17 mouse cellular contexts compared by ENCODE assay signal in genomic region chr5:30159601-30160000, GRCm38 (mm10). TPM values are rescaled to one million over a fixed set of nuclear protein-coding genes. Genes with fewer than 3 reads are reported as not detected.
DNase-seq lines count a peak whose midpoint lies in the region; ATAC-seq and TF ChIP-seq lines count a peak whose summit lies in the region.
"Had no signal": no experiment of that assay in that cellular context is flagged by ENCODE, and none has a peak within 500 bp of the region (broad histone marks: within the 10 kb centered on the region; RNA-seq: fewer than 3 reads in every experiment).

No protein-coding gene starts in this region.

- H3K36me3 ChIP-seq in heart, embryonic 16.5 days (ENCODE audit: control insufficient read depth, insufficient read depth): no peaks in the 10 kb centered on the region
- H3K36me3 ChIP-seq in thymus, adult 2 months (ENCODE audit: control insufficient read depth, insufficient read depth, low read length): no peaks in the 10 kb centered on the region; the same call in 1 of the 2 replicates
- H3K36me3 ChIP-seq: hindbrain, embryonic 10.5 days; neural tube, embryonic 15.5 days had no signal

- TF ChIP-seq CTCF in thymus, adult 2 months (IDR thresholded peaks at IDR 0.05; ENCODE audit: borderline replicate concordance, control insufficient read depth, extremely low read depth, insufficient read depth, low read length, poor library complexity): no peak

- H3K4me2 ChIP-seq in heart, embryonic 16.5 days (ENCODE audit: low read depth, low read length): peak overlapping the region; percentile 34; the same call in 1 of the 2 replicates
- H3K4me2 ChIP-seq: limb, embryonic 15.5 days; lung, embryonic 14.5 days; neural tube, embryonic 15.5 days had no signal

- peak; percentile 28 to 52 for DNase-seq in cerebellum, adult 18-20 months
- DNase-seq in cerebellum, adult 11 months: no peak
- peak; percentile 21 for DNase-seq in layer of hippocampus, adult 9-11 months
- DNase-seq in layer of hippocampus, adult 9-10 months (ENCODE audit: low spot score): no peak
- DNase-seq in cerebellum, postnatal 25 days: peak; percentile 45 to 62
- DNase-seq in natural killer cell, adult 2 months (ENCODE audit: low spot score in 2 of 2): no peak
- DNase-seq in thymus, adult 2 months: no peak
- DNase-seq: adrenal gland, adult 2 months; kidney, postnatal 25 days; lung, embryonic 14.5 days; retina, postnatal 1 day had no signal

- peaks cover 24% of the 10 kb centered on the region for H3K4me1 ChIP-seq in heart, embryonic 16.5 days (ENCODE audit: control insufficient read depth, insufficient read depth, low read length)
- H3K4me1 ChIP-seq in thymus, adult 2 months (replicated peaks; ENCODE audit: control insufficient read depth, insufficient read depth, low read length): no peaks in the 10 kb centered on the region

- no peak for TF ChIP-seq POLR2A in thymus, adult 2 months (IDR thresholded peaks at IDR 0.05; ENCODE audit: control insufficient read depth, extremely low read depth, insufficient read depth, low read length, poor library complexity)

- ATAC-seq in heart, embryonic 16.5 days (replicated peaks; ENCODE audit: extremely low read depth, insufficient read depth, low FRiP score): no peak
- ATAC-seq: inflammation-experienced regulatory T-cells, adult 6 months had no signal

- H3K4me3 ChIP-seq in heart, embryonic 16.5 days (ENCODE audit: low read length): no peak overlapping the region
- no peak overlapping the region for H3K4me3 ChIP-seq in thymus, adult 2 months (ENCODE audit: control insufficient read depth, insufficient read depth, low read length)
- H3K4me3 ChIP-seq: hindbrain, embryonic 10.5 days; limb, embryonic 15.5 days; neural tube, embryonic 15.5 days had no signal

- 35% methylated on average over 6 of the region's 6 CpGs for WGBS in heart, embryonic 16.5 days
- WGBS in thymus, adult 2 months: 91% methylated on average over 6 of the region's 6 CpGs

- no peaks in the 10 kb centered on the region for H3K27me3 ChIP-seq in heart, embryonic 16.5 days (ENCODE audit: control insufficient read depth, insufficient read depth, low read length)
- no peaks in the 10 kb centered on the region for H3K27me3 ChIP-seq in thymus, adult 2 months (ENCODE audit: control insufficient read depth, insufficient read depth, low read length)
- H3K27me3 ChIP-seq: limb, embryonic 15.5 days; neural tube, embryonic 15.5 days had no signal

- no peaks in the 10 kb centered on the region for H3K9me3 ChIP-seq in heart, embryonic 16.5 days (replicated peaks; ENCODE audit: control insufficient read depth, low read length)
- H3K9me3 ChIP-seq: hindbrain, embryonic 10.5 days; limb, embryonic 15.5 days; neural tube, embryonic 15.5 days had no signal

- H3K27ac ChIP-seq in heart, embryonic 16.5 days (ENCODE audit: low read length): no peak overlapping the region
- H3K27ac ChIP-seq in thymus, adult 2 months (ENCODE audit: control insufficient read depth, insufficient read depth, low read length): no peak overlapping the region
- H3K27ac ChIP-seq: hindbrain, embryonic 10.5 days; limb, embryonic 15.5 days; neural tube, embryonic 15.5 days had no signal

- no peak overlapping the region for H3K9ac ChIP-seq in heart, embryonic 16.5 days (ENCODE audit: low read length)
- H3K9ac ChIP-seq: limb, embryonic 15.5 days; lung, embryonic 14.5 days; neural tube, embryonic 15.5 days had no signal

RNA-seq across cellular contexts. Expression of gene Hadhb, which starts 4.6 kb away (rescaled TPM):
- 490 and 509 TPM in 2 replicates for polyA plus RNA-seq in heart, embryonic 16.5 days (2015; fragmentation: Nextera tagmentation; extraction: Ambion mirVana)
- 111 and 140 TPM in 2 replicates for polyA plus RNA-seq in thymus, adult 2 months (2012; rRNA removed)

RNA-seq across cellular contexts. Expression of gene Hadha, which starts 4.6 kb away (rescaled TPM):
- polyA plus RNA-seq in heart, embryonic 16.5 days (2015; fragmentation: Nextera tagmentation; extraction: Ambion mirVana): 349 and 361 TPM in 2 replicates
- polyA plus RNA-seq in thymus, adult 2 months (2012; rRNA removed): 73.8 and 80.5 TPM in 2 replicates

RNA-seq across cellular contexts. Expression of gene Adgrf3, which starts 45.9 kb away (rescaled TPM):
- 0.33 and 0.44 TPM in 2 replicates for polyA plus RNA-seq in heart, embryonic 16.5 days (2015; fragmentation: Nextera tagmentation; extraction: Ambion mirVana)
- 0.30 and 0.31 TPM in 2 replicates for polyA plus RNA-seq in thymus, adult 2 months (2012; rRNA removed)
- polyA plus RNA-seq: adrenal gland, adult 2 months; embryonic facial prominence, embryonic 11.5 days; hindbrain, embryonic 10.5 days; neural tube, embryonic 15.5 days had no signal

RNA-seq across cellular contexts. Expression of gene 3110082J24Rik, which starts 53.7 kb away (rescaled TPM):
- not detected in 2 replicates for polyA plus RNA-seq in heart, embryonic 16.5 days (2015; fragmentation: Nextera tagmentation; extraction: Ambion mirVana)
- not detected in 2 replicates for polyA plus RNA-seq in thymus, adult 2 months (2012; rRNA removed)
- polyA plus RNA-seq: adrenal gland, adult 2 months; inflammation-experienced regulatory T-cells, adult 6 months; limb, embryonic 15.5 days; lung, embryonic 14.5 days had no signal

RNA-seq across cellular contexts. Expression of gene Garem2, which starts 54.6 kb away (rescaled TPM):
- 0.12 and 0.20 TPM in 2 replicates for polyA plus RNA-seq in heart, embryonic 16.5 days (2015; fragmentation: Nextera tagmentation; extraction: Ambion mirVana)
- 0.09 and 0.13 TPM in 2 replicates for polyA plus RNA-seq in thymus, adult 2 months (2012; rRNA removed)
- polyA plus RNA-seq: inflammation-experienced regulatory T-cells, adult 6 months had no signal

Comparison
In these comparisons a context has a peak if more than half of its experiments do, and no peak if none do; other contexts are left out.
1. DNase-seq: peak in cerebellum, adult 18-20 months (2 of 2), layer of hippocampus, adult 9-11 months (single experiment) and cerebellum, postnatal 25 days (2 of 2); none in cerebellum, adult 11 months (single experiment), layer of hippocampus, adult 9-10 months (single experiment), natural killer cell, adult 2 months (0 of 2) and thymus, adult 2 months (single experiment).